Mouse (Mus musculus): Measurements from ENCODE around the gene Gucy2g. TPM values are rescaled to one million over a fixed set of nuclear protein-coding genes. Genes with fewer than 3 reads are reported as not detected.
"Not testable (repeated sequence)": the region's sequence is repeated elsewhere in the genome, so short reads cannot be mapped to it uniquely, and the experiment has no call there.

Gene Gucy2g
- total RNA-seq, 2 experiments from 2014 or later, result 0.57 to 0.99 TPM

GRCm38 (mm10) chr19:55167741-55168140, 73.3 kb downstream of the Gucy2g start:
- DNase-seq (ENCODE audit: extremely low spot score in 1 of 2, low spot score in 1 of 2), result no peak

GRCm38 (mm10) chr19:55166741-55167140, 74.3 kb downstream of the Gucy2g start:
- no peak for DNase-seq (ENCODE audit: extremely low spot score in 1 of 2, low spot score in 1 of 2)

- no peak for DNase-seq (ENCODE audit: extremely low spot score in 1 of 2, low spot score in 1 of 2)
These were observed 75.1 kb downstream of the Gucy2g start for GRCm38 (mm10) chr19:55165954-55166353.

GRCm38 (mm10) chr19:55165183-55165865, 75.7 kb downstream of the Gucy2g start:
- DNase-seq (ENCODE audit: extremely low spot score in 1 of 2, low spot score in 1 of 2), result no peak

GRCm38 (mm10) chr19:55164162-55164561, 76.9 kb downstream of the Gucy2g start:
- DNase-seq (ENCODE audit: extremely low spot score in 1 of 2, low spot score in 1 of 2), result no peak

GRCm38 (mm10) chr19:55162271-55162670, 78.8 kb downstream of the Gucy2g start:
- DNase-seq (ENCODE audit: extremely low spot score in 1 of 2, low spot score in 1 of 2), result no peak

- no peak for DNase-seq (ENCODE audit: extremely low spot score in 1 of 2, low spot score in 1 of 2)
These were observed 81.2 kb downstream of the Gucy2g start for GRCm38 (mm10) chr19:55159826-55160225.

- no peak for DNase-seq (ENCODE audit: extremely low spot score in 1 of 2, low spot score in 1 of 2)
These were observed 82.4 kb downstream of the Gucy2g start for GRCm38 (mm10) chr19:55158606-55159005.

GRCm38 (mm10) chr19:55157029-55157428, 84.0 kb downstream of the Gucy2g start:
- DNase-seq (ENCODE audit: extremely low spot score in 1 of 2, low spot score in 1 of 2), result no peak

- no peak for DNase-seq (ENCODE audit: extremely low spot score in 1 of 2, low spot score in 1 of 2)
These were observed 88.1 kb downstream of the Gucy2g start for GRCm38 (mm10) chr19:55152983-55153382.

GRCm38 (mm10) chr19:55152274-55152673, 88.8 kb downstream of the Gucy2g start:
- DNase-seq (ENCODE audit: extremely low spot score in 1 of 2, low spot score in 1 of 2), result not testable (repeated sequence)

- DNase-seq (ENCODE audit: extremely low spot score in 1 of 2, low spot score in 1 of 2), result no peak
These were observed 91.4 kb downstream of the Gucy2g start for GRCm38 (mm10) chr19:55149646-55150045.

GRCm38 (mm10) chr19:55148109-55148508, 92.9 kb downstream of the Gucy2g start:
- no peak for DNase-seq (ENCODE audit: extremely low spot score in 1 of 2, low spot score in 1 of 2)

Small RNA genes within 50 kb of the gene (microRNA-seq; reads per million reads assigned to microRNA genes)
- 2.4 to 3.3 reads per million in 2 experiments for gene Mir6715

Other genes with a start within 250 kb of the Gucy2g start
- 10 to 100 TPM; 55.6 to 58.4 TPM for gene Gpam, start 114.0 kb downstream of the Gucy2g start, total RNA-seq (2021)
- under 1 TPM in 1 of 2 experiments, not detected in 1; 0.25 TPM for gene Tectb, start 60.5 kb downstream of the Gucy2g start, total RNA-seq (2021)
- gene Acsl5, start 10.7 kb upstream of the Gucy2g start, total RNA-seq (2021), result 10 to 100 TPM; 28.7 to 38.4 TPM
- gene Zdhhc6, start 74.8 kb upstream of the Gucy2g start, total RNA-seq (2021), result 10 to 100 TPM; 27.3 to 27.9 TPM
- gene Vti1a, start 75.1 kb upstream of the Gucy2g start, total RNA-seq (2021), result 10 to 100 TPM; 53.6 to 56.2 TPM